Comparison of ENCODE assay signal across 19 mouse cellular contexts in genomic region chr10:19533846-19534245, GRCm38 (mm10).
"Had no signal": no experiment of that assay in that cellular context is flagged by ENCODE, and none has a peak within 500 bp of the region (broad histone marks: within the 10 kb centered on the region; RNA-seq: fewer than 3 reads in every experiment).

No protein-coding gene starts in this region.

- H3K4me2 ChIP-seq: lung, embryonic 14.5 days; midbrain, embryonic 11.5 days; midbrain, embryonic 13.5 days; midbrain, embryonic 15.5 days; neural tube, embryonic 12.5 days; stomach, embryonic 15.5 days had no signal

- H3K9ac ChIP-seq: liver, embryonic 14.5 days; lung, embryonic 14.5 days; midbrain, embryonic 13.5 days; midbrain, embryonic 15.5 days; neural tube, embryonic 12.5 days; stomach, embryonic 15.5 days had no signal

- ATAC-seq: midbrain, embryonic 13.5 days; midbrain, embryonic 15.5 days had no signal

- H3K4me3 ChIP-seq: megakaryocyte, embryonic 14.5 days; midbrain, embryonic 13.5 days; midbrain, embryonic 15.5 days; neural tube, embryonic 12.5 days; stomach, embryonic 15.5 days had no signal

- H3K36me3 ChIP-seq: midbrain, embryonic 13.5 days; midbrain, embryonic 15.5 days; neural tube, embryonic 12.5 days; stomach, embryonic 15.5 days had no signal

- H3K4me1 ChIP-seq: midbrain, embryonic 13.5 days; midbrain, embryonic 15.5 days; neural tube, embryonic 12.5 days; stomach, embryonic 15.5 days had no signal

- H3K27ac ChIP-seq: liver, embryonic 14.5 days; macrophage; midbrain, embryonic 13.5 days; midbrain, embryonic 15.5 days; neural tube, embryonic 12.5 days; stomach, embryonic 15.5 days; stomach, postnatal 0 days had no signal

- H3K9me3 ChIP-seq: midbrain, embryonic 13.5 days; midbrain, embryonic 15.5 days; neural tube, embryonic 12.5 days; stomach, embryonic 15.5 days had no signal

- H3K27me3 ChIP-seq: megakaryocyte, embryonic 14.5 days; midbrain, embryonic 13.5 days; midbrain, embryonic 15.5 days; neural tube, embryonic 12.5 days; stomach, embryonic 15.5 days had no signal

- DNase-seq: lung, adult 18-20 months; lung, embryonic 14.5 days; lung, postnatal 10 days; lung, postnatal 36 days; retina, postnatal 1 day; right cerebral cortex, adult 18-20 months; right cerebral cortex, postnatal 25 days; right cerebral cortex, postnatal 4 days; thymus, adult 2 months; thymus, postnatal 25 days had no signal
